ENCODE assay signal across 8 mouse cellular contexts in genomic region chr12:99716038-99716610, GRCm38 (mm10).
DNase-seq lines count a peak whose midpoint lies in the region; ATAC-seq lines count a peak whose summit lies in the region.

No protein-coding gene starts in this region.

- intact Hi-C loops in left cerebral cortex, postnatal 36 days (cut with DNase I): no loop called here

- H3K27ac ChIP-seq in embryonic facial prominence, embryonic 14.5 days (replicated peaks; ENCODE audit: low read depth, low read length): no peak overlapping the region
- no peak overlapping the region for H3K27ac ChIP-seq in embryonic facial prominence, embryonic 10.5 days (replicated peaks)

- H3K27me3 ChIP-seq in embryonic facial prominence, embryonic 14.5 days (replicated peaks; ENCODE audit: control insufficient read depth, insufficient read depth, low read length): no peaks in the 10 kb centered on the region
- H3K27me3 ChIP-seq in embryonic facial prominence, embryonic 10.5 days (replicated peaks; ENCODE audit: low read depth, poor library complexity, severe bottlenecking): no peaks in the 10 kb centered on the region

- H3K4me1 ChIP-seq in embryonic facial prominence, embryonic 14.5 days (ENCODE audit: control insufficient read depth, insufficient read depth, low read length): peaks cover 5% of the 10 kb centered on the region; the same call in 1 of the 2 replicates
- H3K4me1 ChIP-seq in embryonic facial prominence, embryonic 10.5 days: peaks cover 29% of the 10 kb centered on the region

- no peak overlapping the region for H3K9ac ChIP-seq in embryonic facial prominence, embryonic 14.5 days (ENCODE audit: low read depth, low read length)

- WGBS in embryonic facial prominence, embryonic 14.5 days: 56% methylated on average over 8 of the region's 8 CpGs
- 78% methylated on average over 8 of the region's 8 CpGs for WGBS in embryonic facial prominence, embryonic 10.5 days

- no peak overlapping the region for H3K4me2 ChIP-seq in embryonic facial prominence, embryonic 14.5 days (ENCODE audit: low read depth, low read length)

- no peak overlapping the region for H3K4me3 ChIP-seq in embryonic facial prominence, embryonic 14.5 days (ENCODE audit: low read depth, low read length)
- H3K4me3 ChIP-seq in embryonic facial prominence, embryonic 10.5 days: no peak overlapping the region

- H3K36me3 ChIP-seq in embryonic facial prominence, embryonic 14.5 days (ENCODE audit: control insufficient read depth, insufficient read depth, low read length): no peaks in the 10 kb centered on the region
- peaks cover 5% of the 10 kb centered on the region; the same call in 1 of the 2 replicates for H3K36me3 ChIP-seq in embryonic facial prominence, embryonic 10.5 days (replicated peaks)

- H3K9me3 ChIP-seq in embryonic facial prominence, embryonic 14.5 days (ENCODE audit: control insufficient read depth, low read length): no peaks in the 10 kb centered on the region
- H3K9me3 ChIP-seq in embryonic facial prominence, embryonic 10.5 days: no peaks in the 10 kb centered on the region

- ATAC-seq in embryonic facial prominence, embryonic 14.5 days (ENCODE audit: low read depth): no peak

- peak; percentile 38 for DNase-seq in embryonic facial prominence, embryonic 14.5 days (ENCODE audit: low spot score)
- DNase-seq in embryonic facial prominence, embryonic 10.5 days (ENCODE audit: low spot score): no peak
- DNase-seq in cerebellum, adult 11 months: peak; percentile 9
- DNase-seq in heart, adult 18-20 months: peak; percentile 80 to 84
- DNase-seq in left cerebral cortex, postnatal 36 days (ENCODE audit: low spot score in 2 of 2): peak; percentile 25 to 47
- no peak for DNase-seq in spleen, postnatal 36 days (ENCODE audit: low spot score in 2 of 2)
- no peak for DNase-seq in spleen, adult 18-20 months
- DNase-seq in Muller cell, postnatal 12 days (ENCODE audit: inconsistent ontology term): no peak

Comparison
In these comparisons a context has a peak if more than half of its experiments do, and no peak if none do; other contexts are left out.
1. DNase-seq: peak in embryonic facial prominence, embryonic 14.5 days (single experiment), cerebellum, adult 11 months (single experiment), heart, adult 18-20 months (2 of 2) and left cerebral cortex, postnatal 36 days (2 of 2); none in embryonic facial prominence, embryonic 10.5 days (single experiment), spleen, postnatal 36 days (0 of 2), spleen, adult 18-20 months (0 of 2) and Muller cell, postnatal 12 days (single experiment).